Comparison of ENCODE assay signal across 17 mouse cellular contexts in the genomic region with DNA sequence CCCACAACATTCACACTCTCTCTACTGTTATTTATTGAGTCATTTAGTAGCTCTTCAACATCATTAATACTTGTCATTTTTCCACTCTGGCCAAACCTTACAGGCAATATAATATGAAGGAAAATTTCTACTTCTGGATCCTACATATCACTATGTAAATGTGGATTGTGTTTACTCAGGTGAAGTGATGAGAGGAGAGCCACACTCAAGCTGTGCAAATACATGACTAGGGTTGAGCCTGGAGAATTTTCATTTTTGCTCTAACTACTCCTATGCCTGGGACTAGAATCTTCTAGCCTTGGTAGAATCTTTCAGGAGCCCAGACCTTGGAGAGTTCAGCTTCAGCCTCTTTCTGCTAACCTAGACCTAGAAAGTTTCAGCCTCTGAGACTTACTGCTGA.
"Had no signal": no experiment of that assay in that cellular context is flagged by ENCODE, and none has a peak within 500 bp of the region (broad histone marks: within the 10 kb centered on the region; RNA-seq: fewer than 3 reads in every experiment).

No protein-coding gene starts in this region.

- H3K4me2 ChIP-seq: liver, embryonic 11.5 days; liver, embryonic 13.5 days; liver, embryonic 15.5 days; midbrain, embryonic 11.5 days; midbrain, embryonic 13.5 days; midbrain, embryonic 15.5 days; neural tube, embryonic 12.5 days; stomach, embryonic 15.5 days had no signal

- H3K9me3 ChIP-seq: liver, embryonic 13.5 days; liver, embryonic 15.5 days; megakaryocyte, embryonic 14.5 days; midbrain, embryonic 13.5 days; midbrain, embryonic 15.5 days; neural tube, embryonic 12.5 days; stomach, embryonic 15.5 days had no signal

- H3K4me1 ChIP-seq: liver, embryonic 13.5 days; liver, embryonic 15.5 days; megakaryocyte, embryonic 14.5 days; midbrain, embryonic 13.5 days; midbrain, embryonic 15.5 days; neural tube, embryonic 12.5 days; stomach, embryonic 15.5 days had no signal

- H3K4me3 ChIP-seq: liver, embryonic 13.5 days; liver, embryonic 15.5 days; megakaryocyte, embryonic 14.5 days; midbrain, embryonic 13.5 days; midbrain, embryonic 15.5 days; neural tube, embryonic 12.5 days; stomach, embryonic 15.5 days had no signal

- H3K27me3 ChIP-seq: liver, embryonic 13.5 days; liver, embryonic 15.5 days; megakaryocyte, embryonic 14.5 days; midbrain, embryonic 13.5 days; midbrain, embryonic 15.5 days; neural tube, embryonic 12.5 days; stomach, embryonic 15.5 days had no signal

- H3K27ac ChIP-seq: liver, embryonic 13.5 days; liver, embryonic 15.5 days; macrophage; midbrain, embryonic 13.5 days; midbrain, embryonic 15.5 days; neural tube, embryonic 12.5 days; stomach, embryonic 15.5 days; stomach, postnatal 0 days had no signal

- H3K36me3 ChIP-seq: liver, embryonic 13.5 days; liver, embryonic 15.5 days; midbrain, embryonic 13.5 days; midbrain, embryonic 15.5 days; neural tube, embryonic 12.5 days; stomach, embryonic 15.5 days had no signal

- H3K9ac ChIP-seq: liver, embryonic 13.5 days; liver, embryonic 15.5 days; liver, postnatal 0 days; midbrain, embryonic 13.5 days; midbrain, embryonic 15.5 days; neural tube, embryonic 12.5 days; stomach, embryonic 15.5 days had no signal

- ATAC-seq: liver, postnatal 0 days; midbrain, embryonic 13.5 days; midbrain, embryonic 15.5 days had no signal

- DNase-seq: liver, embryonic 13.5 days; liver, postnatal 0 days; lung, adult 2 months; right cerebral cortex, postnatal 14 days; thymus, adult 2 months; thymus, postnatal 25 days; thymus, postnatal 4 days had no signal
